Mouse (Mus musculus): ENCODE data around the gene Gm20388. TPM values are rescaled to one million over a fixed set of nuclear protein-coding genes. Genes with fewer than 3 reads are reported as not detected.

Gene Gm20388
- polyA plus RNA-seq, 1 experiment from 2014 or later: 8.3 TPM

- no peaks in the 10 kb centered on the region for H3K4me1 ChIP-seq (replicated peaks; ENCODE audit: control insufficient read depth, insufficient read depth, low read length)
- H3K9ac ChIP-seq (ENCODE audit: low read length): no peak overlapping the region
- peaks cover 44% of the 10 kb centered on the region; the same call in 1 of the 2 replicates for H3K36me3 ChIP-seq (ENCODE audit: control insufficient read depth, insufficient read depth, low read length)
- no peaks in the 10 kb centered on the region for H3K9me3 ChIP-seq (ENCODE audit: control insufficient read depth, low read length)
- ATAC-seq (replicated peaks; ENCODE audit: low FRiP score, low TSS enrichment, low read depth) (no peak), DNase-seq (ENCODE audit: low spot score) (no peak)
- H3K4me2 ChIP-seq (ENCODE audit: low read length): no peak overlapping the region
- H3K4me3 ChIP-seq (ENCODE audit: low read depth, low read length): no peak overlapping the region
- no peak overlapping the region for H3K27ac ChIP-seq (ENCODE audit: low read depth)
- WGBS: 74% methylated on average over 7 of the region's 7 CpGs
- H3K27me3 ChIP-seq (replicated peaks; ENCODE audit: control insufficient read depth, insufficient read depth, low read length): no peaks in the 10 kb centered on the region
These were observed 109.7 kb downstream of the Gm20388 start for GRCm38 (mm10) chr8:120020298-120020697.

- no peaks in the 10 kb centered on the region for H3K4me1 ChIP-seq (replicated peaks; ENCODE audit: control insufficient read depth, insufficient read depth, low read length)
- ATAC-seq (replicated peaks; ENCODE audit: low FRiP score, low TSS enrichment, low read depth) (no peak), DNase-seq (ENCODE audit: low spot score) (no peak)
- H3K36me3 ChIP-seq (ENCODE audit: control insufficient read depth, insufficient read depth, low read length): peaks cover 28% of the 10 kb centered on the region; the same call in 1 of the 2 replicates
- H3K4me3 ChIP-seq (ENCODE audit: low read depth, low read length): no peak overlapping the region
- H3K9ac ChIP-seq (ENCODE audit: low read length): no peak overlapping the region
- H3K27ac ChIP-seq (ENCODE audit: low read depth): no peak overlapping the region
- no peaks in the 10 kb centered on the region for H3K27me3 ChIP-seq (replicated peaks; ENCODE audit: control insufficient read depth, insufficient read depth, low read length)
- H3K9me3 ChIP-seq (ENCODE audit: control insufficient read depth, low read length): no peaks in the 10 kb centered on the region
- 89% methylated on average over 5 of the region's 5 CpGs for WGBS
- H3K4me2 ChIP-seq (ENCODE audit: low read length): no peak overlapping the region
These were observed 115.6 kb downstream of the Gm20388 start for GRCm38 (mm10) chr8:120026199-120026598.

- Histone ChIP-seq H3K27me3 (replicated peaks; ENCODE audit: control insufficient read depth, insufficient read depth, low read length) (no peaks in the 10 kb centered on the region), H3K36me3 (ENCODE audit: control insufficient read depth, insufficient read depth, low read length) (peaks cover 33% of the 10 kb centered on the region), H3K9me3 (ENCODE audit: control insufficient read depth, low read length) (no peaks in the 10 kb centered on the region), H3K9ac (ENCODE audit: low read length) (no peak overlapping the region), H3K4me1 (replicated peaks; ENCODE audit: control insufficient read depth, insufficient read depth, low read length) (no peaks in the 10 kb centered on the region), H3K27ac (ENCODE audit: low read depth) (no peak overlapping the region), H3K4me3 (ENCODE audit: low read depth, low read length) (no peak overlapping the region), H3K4me2 (ENCODE audit: low read length) (no peak overlapping the region)
- DNase-seq (ENCODE audit: low spot score): no peak
- no peak for ATAC-seq (replicated peaks; ENCODE audit: low FRiP score, low TSS enrichment, low read depth)
- 75% methylated on average over 6 of the region's 6 CpGs for WGBS
These were observed 116.3 kb downstream of the Gm20388 start for GRCm38 (mm10) chr8:120026991-120027390.

GRCm38 (mm10) chr8:120030447-120030846, 119.8 kb downstream of the Gm20388 start:
- Histone ChIP-seq H3K4me1 (replicated peaks; ENCODE audit: control insufficient read depth, insufficient read depth, low read length) (no peaks in the 10 kb centered on the region), H3K4me3 (ENCODE audit: low read depth, low read length) (no peak overlapping the region), H3K27ac (ENCODE audit: low read depth) (no peak overlapping the region), H3K27me3 (replicated peaks; ENCODE audit: control insufficient read depth, insufficient read depth, low read length) (no peaks in the 10 kb centered on the region), H3K9ac (ENCODE audit: low read length) (no peak overlapping the region), H3K36me3 (ENCODE audit: control insufficient read depth, insufficient read depth, low read length) (peaks cover 17% of the 10 kb centered on the region), H3K4me2 (ENCODE audit: low read length) (no peak overlapping the region), H3K9me3 (ENCODE audit: control insufficient read depth, low read length) (no peaks in the 10 kb centered on the region)
- 68% methylated on average over 5 of the region's 5 CpGs for WGBS
- DNase-seq (ENCODE audit: low spot score): no peak
- ATAC-seq (replicated peaks; ENCODE audit: low FRiP score, low TSS enrichment, low read depth): no peak

- ATAC-seq (replicated peaks; ENCODE audit: low FRiP score, low TSS enrichment, low read depth) (no peak), DNase-seq (ENCODE audit: low spot score) (no peak)
- Histone ChIP-seq H3K36me3 (ENCODE audit: control insufficient read depth, insufficient read depth, low read length) (peaks cover 12% of the 10 kb centered on the region), H3K4me3 (ENCODE audit: low read depth, low read length) (no peak overlapping the region), H3K27me3 (replicated peaks; ENCODE audit: control insufficient read depth, insufficient read depth, low read length) (no peaks in the 10 kb centered on the region), H3K9ac (ENCODE audit: low read length) (no peak overlapping the region), H3K9me3 (ENCODE audit: control insufficient read depth, low read length) (no peaks in the 10 kb centered on the region), H3K4me1 (replicated peaks; ENCODE audit: control insufficient read depth, insufficient read depth, low read length) (no peaks in the 10 kb centered on the region; the same call in 1 of the 2 replicates), H3K27ac (ENCODE audit: low read depth) (no peak overlapping the region), H3K4me2 (ENCODE audit: low read length) (no peak overlapping the region)
- 92% methylated on average over 5 of the region's 5 CpGs for WGBS
These were observed 122.0 kb downstream of the Gm20388 start for GRCm38 (mm10) chr8:120032549-120033208.

- Histone ChIP-seq H3K9me3 (ENCODE audit: control insufficient read depth, low read length) (no peaks in the 10 kb centered on the region), H3K27me3 (replicated peaks; ENCODE audit: control insufficient read depth, insufficient read depth, low read length) (no peaks in the 10 kb centered on the region), H3K36me3 (ENCODE audit: control insufficient read depth, insufficient read depth, low read length) (peaks cover 12% of the 10 kb centered on the region), H3K4me3 (ENCODE audit: low read depth, low read length) (no peak overlapping the region), H3K4me1 (replicated peaks; ENCODE audit: control insufficient read depth, insufficient read depth, low read length) (no peaks in the 10 kb centered on the region; the same call in 1 of the 2 replicates), H3K4me2 (ENCODE audit: low read length) (no peak overlapping the region), H3K27ac (ENCODE audit: low read depth) (no peak overlapping the region), H3K9ac (ENCODE audit: low read length) (no peak overlapping the region)
- DNase-seq (ENCODE audit: low spot score): no peak
- 62% methylated on average over 6 of the region's 6 CpGs for WGBS
- ATAC-seq (replicated peaks; ENCODE audit: low FRiP score, low TSS enrichment, low read depth): no peak
These were observed 123.8 kb downstream of the Gm20388 start for GRCm38 (mm10) chr8:120034471-120034870.

- WGBS: 10% methylated on average over 9 of the region's 9 CpGs
- peak; percentile 60 for DNase-seq (ENCODE audit: low spot score)
- H3K4me3 ChIP-seq (ENCODE audit: low read depth, low read length): no peak overlapping the region
- no peaks in the 10 kb centered on the region for H3K9me3 ChIP-seq (ENCODE audit: control insufficient read depth, low read length)
- no peaks in the 10 kb centered on the region; the same call in 1 of the 2 replicates for H3K4me1 ChIP-seq (replicated peaks; ENCODE audit: control insufficient read depth, insufficient read depth, low read length)
- H3K9ac ChIP-seq (ENCODE audit: low read length): no peak overlapping the region
- H3K27me3 ChIP-seq (replicated peaks; ENCODE audit: control insufficient read depth, insufficient read depth, low read length): no peaks in the 10 kb centered on the region
- no peak overlapping the region for H3K27ac ChIP-seq (ENCODE audit: low read depth)
- H3K36me3 ChIP-seq (ENCODE audit: control insufficient read depth, insufficient read depth, low read length): peaks cover 11% of the 10 kb centered on the region
- no peak for ATAC-seq (replicated peaks; ENCODE audit: low FRiP score, low TSS enrichment, low read depth)
- no peak overlapping the region for H3K4me2 ChIP-seq (ENCODE audit: low read length)
These were observed 125.5 kb downstream of the Gm20388 start for GRCm38 (mm10) chr8:120036111-120036510.

- Histone ChIP-seq H3K9me3 (ENCODE audit: control insufficient read depth, low read length) (no peaks in the 10 kb centered on the region), H3K4me1 (replicated peaks; ENCODE audit: control insufficient read depth, insufficient read depth, low read length) (no peaks in the 10 kb centered on the region; the same call in 1 of the 2 replicates), H3K36me3 (ENCODE audit: control insufficient read depth, insufficient read depth, low read length) (peaks cover 14% of the 10 kb centered on the region), H3K4me2 (ENCODE audit: low read length) (no peak overlapping the region), H3K9ac (ENCODE audit: low read length) (no peak overlapping the region), H3K27ac (ENCODE audit: low read depth) (no peak overlapping the region), H3K4me3 (ENCODE audit: low read depth, low read length) (no peak overlapping the region), H3K27me3 (replicated peaks; ENCODE audit: control insufficient read depth, insufficient read depth, low read length) (no peaks in the 10 kb centered on the region)
- ATAC-seq (replicated peaks; ENCODE audit: low FRiP score, low TSS enrichment, low read depth) (no peak), DNase-seq (ENCODE audit: low spot score) (no peak)
- WGBS: 76% methylated on average over 4 of the region's 4 CpGs
These were observed 125.9 kb downstream of the Gm20388 start for GRCm38 (mm10) chr8:120036578-120036977.

- WGBS: 57% methylated on average over 15 of the region's 15 CpGs
- Histone ChIP-seq H3K4me3 (ENCODE audit: low read depth, low read length) (no peak overlapping the region), H3K27ac (ENCODE audit: low read depth) (no peak overlapping the region), H3K9ac (ENCODE audit: low read length) (no peak overlapping the region), H3K9me3 (ENCODE audit: control insufficient read depth, low read length) (no peaks in the 10 kb centered on the region), H3K4me1 (replicated peaks; ENCODE audit: control insufficient read depth, insufficient read depth, low read length) (no peaks in the 10 kb centered on the region; the same call in 1 of the 2 replicates), H3K36me3 (ENCODE audit: control insufficient read depth, insufficient read depth, low read length) (peaks cover 12% of the 10 kb centered on the region; the same call in 1 of the 2 replicates), H3K4me2 (ENCODE audit: low read length) (no peak overlapping the region), H3K27me3 (replicated peaks; ENCODE audit: control insufficient read depth, insufficient read depth, low read length) (no peaks in the 10 kb centered on the region)
- no peak for DNase-seq (ENCODE audit: low spot score)
- ATAC-seq (replicated peaks; ENCODE audit: low FRiP score, low TSS enrichment, low read depth): no peak
These were observed 126.6 kb downstream of the Gm20388 start for GRCm38 (mm10) chr8:120037199-120037598.
